ENCODE assay signal across 2 mouse cellular contexts in the genomic region with DNA sequence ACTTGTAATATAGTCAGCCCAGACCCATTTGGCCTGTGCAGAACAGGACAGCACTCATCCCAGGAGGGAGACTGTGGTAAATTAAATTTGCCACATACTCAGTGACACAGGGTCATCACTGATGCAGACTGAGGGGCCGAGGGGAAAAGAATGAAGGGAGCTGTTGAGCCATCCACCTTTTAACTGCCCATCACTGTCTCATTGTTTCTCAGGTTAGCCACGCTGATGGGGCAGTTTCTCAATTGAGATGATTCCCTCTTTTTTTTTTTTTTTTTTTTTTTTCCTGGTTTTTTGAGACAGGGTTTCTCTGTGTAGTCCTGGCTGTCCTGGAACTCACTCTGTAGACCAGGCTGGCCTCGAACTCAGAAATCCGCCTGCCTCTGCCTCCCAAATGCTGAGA. TPM values are rescaled to one million over a fixed set of nuclear protein-coding genes. Genes with fewer than 3 reads are reported as not detected.
"Had no signal": no experiment of that assay in that cellular context is flagged by ENCODE, and none has a peak within 500 bp of the region (broad histone marks: within the 10 kb centered on the region; RNA-seq: fewer than 3 reads in every experiment).

No protein-coding gene starts in this region.

RNA-seq across cellular contexts. Expression of gene Ppp1r36, which starts 41.1 kb away (rescaled TPM):
- polyA plus RNA-seq: macrophage; spleen, adult 2 months had no signal
